Mouse (Mus musculus): Measurements from ENCODE around the gene Clcnkb. TPM values are rescaled to one million over a fixed set of nuclear protein-coding genes. Genes with fewer than 3 reads are reported as not detected.

Clcnkb gene
- under 1 TPM; 0.09 to 0.45 TPM for total RNA-seq (2021)
- long read RNA-seq, experiment 1, partial matches to known transcripts: 0 of 2 reads
- long read RNA-seq, experiment 1, other reads (novel, unspliced or antisense): 2 of 2 reads
- long read RNA-seq, experiment 2: 0 reads

DNA sequence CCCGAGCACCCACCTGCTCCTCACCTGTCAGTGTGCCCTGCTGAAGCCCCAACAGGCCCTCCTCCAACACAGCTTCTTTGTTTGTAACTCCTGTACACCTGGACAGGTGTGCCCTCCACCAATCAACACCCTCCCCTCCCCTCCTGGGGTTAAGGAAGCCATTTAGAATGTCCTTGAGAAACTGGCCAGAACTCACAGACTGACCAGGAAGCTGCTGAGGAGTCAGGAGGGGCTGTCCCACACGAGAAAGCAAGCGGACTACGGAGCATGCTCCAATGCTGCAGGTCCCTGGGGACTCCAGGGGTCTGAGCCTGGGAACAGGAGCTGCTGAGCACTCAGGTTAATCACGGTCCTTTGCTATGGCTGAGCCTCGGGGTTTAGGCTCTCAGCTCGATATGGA, at the start of gene Clcnkb:
Gene Clcnkb (minus strand): TSS at position 91 of the 400 bp plus-strand sequence.
- no peak for DNase-seq

DNA sequence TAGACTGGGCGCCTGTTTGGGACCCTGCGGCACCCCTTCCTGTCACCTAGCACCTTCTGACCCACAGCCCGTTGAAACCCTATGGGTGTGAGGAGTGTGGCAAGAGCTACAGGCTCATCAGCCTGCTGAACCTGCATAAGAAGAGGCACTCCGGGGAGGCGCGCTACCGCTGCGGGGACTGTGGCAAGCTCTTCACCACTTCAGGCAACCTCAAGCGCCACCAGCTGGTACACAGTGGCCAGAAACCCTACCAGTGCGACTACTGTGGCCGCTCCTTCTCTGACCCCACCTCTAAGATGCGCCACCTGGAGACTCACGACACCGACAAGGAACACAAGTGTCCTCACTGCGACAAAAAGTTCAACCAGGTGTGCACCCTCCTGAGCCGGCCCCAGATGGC, 48.9 kb upstream of the Clcnkb start:
- no peak for DNase-seq

DNA sequence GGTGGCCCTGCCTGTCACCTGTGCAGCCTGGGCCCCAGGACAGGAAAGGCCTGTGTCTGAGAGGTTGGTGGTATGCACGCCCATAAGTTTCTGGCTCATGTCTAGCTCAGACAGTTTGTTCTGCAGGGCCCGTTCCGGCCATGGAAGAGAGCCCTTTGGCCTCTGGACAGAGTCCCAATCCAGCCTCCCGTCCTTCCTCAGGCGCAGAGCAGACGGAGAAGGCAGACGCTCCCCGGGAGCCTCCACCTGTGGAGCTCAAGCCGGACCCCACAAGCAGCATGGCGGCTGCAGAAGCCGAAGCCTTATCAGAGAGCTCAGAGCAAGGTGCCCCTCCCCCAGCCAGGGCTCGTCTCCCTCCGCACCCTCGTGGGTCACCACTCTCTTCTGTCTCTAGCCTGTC, 47.7 kb upstream of the Clcnkb start:
- no peak for DNase-seq

DNA sequence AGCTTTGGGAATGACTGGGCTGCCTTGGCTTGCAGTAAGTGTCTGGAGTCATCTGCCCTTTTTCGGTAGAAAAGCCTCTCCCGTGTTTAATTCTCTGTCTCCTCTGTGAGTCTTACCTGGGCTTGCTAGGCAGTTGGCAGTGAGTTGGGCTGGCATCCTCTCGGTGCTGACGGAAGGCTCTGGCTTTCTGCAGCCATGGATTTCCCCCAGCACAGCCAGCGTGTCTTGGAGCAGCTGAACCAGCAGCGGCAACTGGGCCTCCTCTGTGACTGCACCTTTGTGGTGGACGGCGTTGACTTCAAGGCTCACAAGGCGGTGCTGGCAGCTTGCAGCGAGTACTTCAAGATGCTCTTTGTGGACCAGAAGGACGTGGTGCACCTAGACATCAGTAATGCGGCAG, 45.8 kb upstream of the Clcnkb start:
- DNase-seq: no peak

DNA sequence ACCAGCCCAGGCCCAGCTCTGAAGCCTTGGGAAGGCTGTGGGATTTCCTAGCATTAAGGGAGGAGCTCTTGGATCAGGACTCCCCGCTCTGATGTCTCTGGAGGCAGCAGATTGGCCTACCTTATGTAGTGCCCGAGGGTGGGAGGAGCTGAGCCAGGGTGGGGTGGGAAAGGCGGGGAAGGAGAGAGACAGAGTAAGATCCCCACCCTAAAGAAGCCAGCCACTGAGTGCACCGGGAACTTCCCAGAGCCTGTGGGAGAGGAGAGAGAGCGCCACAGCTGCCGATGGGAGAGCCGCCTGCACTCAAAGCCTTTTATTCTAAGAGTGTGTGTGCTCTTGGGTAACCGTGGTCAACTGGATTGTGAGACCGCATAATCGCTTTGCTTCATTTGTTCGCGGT, 45.3 kb upstream of the Clcnkb start:
- DNase-seq: no peak

DNA sequence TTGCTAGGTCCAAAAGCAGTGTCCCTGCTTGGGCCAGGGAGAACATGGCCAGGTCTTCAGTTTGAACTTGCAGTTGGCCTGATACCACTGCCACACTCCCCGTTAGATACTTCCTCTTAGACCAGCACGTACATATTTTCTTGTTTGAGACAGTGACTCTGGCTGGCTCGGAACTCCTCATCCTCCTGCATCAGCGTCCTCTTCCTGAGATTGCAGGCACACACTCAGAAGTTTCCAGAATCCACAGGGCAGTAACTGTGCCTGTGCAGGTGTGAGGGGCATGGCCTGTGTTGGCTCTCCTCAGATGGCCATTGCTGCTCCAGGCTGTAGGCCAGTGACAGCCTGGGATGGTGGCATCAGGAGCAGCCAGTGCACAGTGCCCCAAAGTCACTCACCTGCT, 44.7 kb upstream of the Clcnkb start:
- DNase-seq: no peak

DNA sequence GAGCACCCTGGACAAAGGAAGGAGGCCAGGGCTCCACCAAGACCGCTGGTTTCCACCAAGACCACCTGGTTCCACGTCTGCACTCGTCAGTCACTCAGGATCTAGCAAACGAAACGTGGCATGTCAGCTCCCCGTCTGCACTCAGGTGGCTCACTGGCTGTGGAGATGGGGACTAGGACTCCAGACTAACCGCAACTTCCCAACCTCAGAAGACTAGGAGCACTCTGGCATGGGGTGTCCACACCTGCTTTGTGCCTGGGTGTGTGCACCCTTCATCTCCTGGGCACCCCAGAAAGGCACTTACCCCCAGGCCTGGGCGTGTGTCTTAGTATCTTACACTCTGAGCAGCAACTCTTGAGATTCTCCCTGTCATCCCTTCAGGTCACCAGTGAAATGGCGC, 44.0 kb upstream of the Clcnkb start:
- no peak for DNase-seq

DNA sequence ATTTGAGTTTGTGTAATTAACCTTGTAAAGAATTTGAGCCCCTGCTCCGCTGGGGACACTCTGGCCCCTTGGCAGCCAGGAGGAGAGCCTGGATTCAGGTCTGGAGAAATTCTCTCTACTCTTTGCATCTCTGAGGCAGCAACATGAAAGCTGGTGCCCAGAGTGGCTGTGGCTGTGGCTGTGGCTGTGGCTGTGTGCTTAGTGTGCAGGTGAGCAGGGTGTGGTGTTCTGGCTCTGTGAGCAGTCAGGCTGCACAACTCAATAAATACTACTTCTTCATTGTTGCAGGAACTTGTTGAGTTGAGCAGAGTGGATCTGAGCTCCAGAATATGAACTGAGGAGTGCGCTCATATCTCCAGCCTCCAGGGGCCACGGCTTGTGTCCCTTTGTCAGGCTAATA, 43.1 kb upstream of the Clcnkb start:
- no peak for DNase-seq

DNA sequence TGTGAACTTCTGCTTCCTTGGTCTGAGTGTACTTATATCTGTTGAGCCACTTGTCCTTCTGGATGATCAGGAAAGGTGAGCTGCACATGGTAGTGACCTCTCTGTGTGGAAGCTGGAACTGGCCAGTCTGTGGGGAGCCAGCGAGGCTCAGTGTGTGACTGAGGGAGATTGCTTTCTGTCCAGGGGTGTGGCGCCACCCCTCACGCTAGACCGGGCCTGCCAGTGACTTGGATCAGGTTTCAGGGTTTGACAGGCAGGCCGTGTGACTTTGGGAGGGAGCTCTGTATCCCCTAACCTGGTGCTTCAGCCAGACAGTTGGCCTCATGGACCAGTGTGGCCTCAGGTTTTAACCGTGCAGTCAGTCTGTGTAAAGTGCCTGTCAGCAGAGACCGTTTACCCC, 42.4 kb upstream of the Clcnkb start:
- peak; percentile 55 for DNase-seq

DNA sequence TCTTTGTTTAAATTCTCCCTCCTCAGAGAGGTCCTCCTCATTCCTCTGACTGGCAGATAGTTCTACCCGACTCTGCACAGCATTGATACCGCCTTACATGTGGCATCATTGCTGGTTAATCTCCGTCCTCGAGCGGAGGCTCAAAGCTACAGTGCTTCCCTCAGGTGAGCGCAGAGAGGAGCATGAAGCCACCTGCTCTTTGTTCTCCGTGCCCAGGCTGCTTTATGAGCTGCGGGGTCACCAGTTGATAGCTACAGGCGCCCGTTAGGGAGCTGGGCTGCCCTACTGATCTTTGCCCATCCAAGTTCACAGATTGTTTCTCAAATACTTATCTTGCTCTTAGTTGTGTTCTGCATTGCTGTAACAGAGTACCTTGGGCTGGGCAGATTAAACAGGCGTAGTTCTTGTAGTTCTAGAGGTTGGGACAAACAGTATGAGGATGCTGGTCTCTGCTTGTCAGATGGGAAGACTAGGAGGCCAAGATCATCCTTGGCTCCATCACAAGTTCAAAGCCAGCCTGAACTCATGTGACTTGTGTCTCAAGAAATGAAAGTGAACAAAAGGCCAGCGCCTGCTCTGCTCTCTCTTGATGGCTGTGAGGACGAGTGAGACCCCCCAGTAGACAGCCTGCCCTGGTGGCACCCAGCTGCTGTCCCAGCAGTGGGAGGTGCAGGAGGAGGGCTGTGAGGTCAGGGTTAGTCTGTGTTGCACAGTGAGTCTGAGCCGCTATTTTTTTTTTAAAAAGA, 40.6 kb upstream of the Clcnkb start:
- DNase-seq: no peak

DNA sequence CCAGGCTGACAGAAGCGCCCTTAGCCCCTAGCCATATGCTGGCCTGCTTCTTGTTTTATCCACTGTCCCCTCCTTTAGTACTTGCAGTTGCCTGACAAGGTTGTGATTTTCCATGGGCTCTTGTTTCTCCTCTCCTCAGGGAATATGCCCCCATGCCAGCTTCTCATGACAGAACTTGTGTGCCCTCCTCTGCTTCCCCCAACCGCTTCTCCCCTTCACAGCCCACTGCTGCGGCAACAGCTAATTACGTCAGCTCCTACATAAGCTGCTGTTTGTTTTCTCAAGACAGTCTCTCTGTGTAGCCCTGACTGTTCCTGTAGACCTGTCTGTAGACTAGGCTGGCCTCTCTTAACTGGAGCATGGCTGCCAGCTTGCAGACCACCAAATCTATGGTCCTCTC, 39.7 kb upstream of the Clcnkb start:
- no peak for DNase-seq

DNA sequence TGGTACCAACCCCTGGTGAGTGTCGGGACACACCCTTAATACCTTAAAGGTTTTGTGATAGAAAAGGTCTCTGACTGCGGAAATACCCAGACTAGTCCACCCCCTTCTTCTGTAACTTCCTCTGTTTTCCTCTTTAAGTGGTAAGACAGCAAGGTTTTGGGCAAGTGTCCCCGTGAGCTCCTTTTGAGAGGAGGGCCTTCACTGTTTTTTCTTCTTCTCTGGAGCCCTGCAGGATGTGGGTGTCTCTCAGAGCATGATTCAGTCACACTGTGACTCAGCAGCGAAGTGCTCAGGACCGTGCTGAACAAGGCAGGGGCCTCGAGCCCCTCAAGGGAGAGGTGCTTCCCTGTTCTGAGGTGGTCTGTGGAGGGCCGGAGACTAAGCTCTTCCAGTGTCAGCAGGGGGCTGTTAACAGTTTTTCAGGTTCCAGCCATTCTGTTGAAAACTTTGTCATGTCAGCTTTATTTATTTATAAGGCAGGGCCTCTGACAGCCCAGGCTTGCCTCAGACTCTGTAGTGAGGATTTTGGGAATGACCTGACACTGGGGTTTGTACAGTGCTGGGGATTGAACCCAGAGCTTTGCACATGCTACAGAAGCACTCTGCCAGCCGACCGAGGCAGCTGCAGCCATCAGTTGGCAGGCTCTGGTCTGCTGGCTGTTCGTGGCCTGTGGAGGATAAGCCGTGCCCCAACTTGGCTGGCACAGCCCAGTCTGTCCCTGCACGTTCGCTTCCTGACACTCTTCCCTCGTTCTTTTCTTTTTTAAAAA, 39.0 kb upstream of the Clcnkb start:
- no peak for DNase-seq

DNA sequence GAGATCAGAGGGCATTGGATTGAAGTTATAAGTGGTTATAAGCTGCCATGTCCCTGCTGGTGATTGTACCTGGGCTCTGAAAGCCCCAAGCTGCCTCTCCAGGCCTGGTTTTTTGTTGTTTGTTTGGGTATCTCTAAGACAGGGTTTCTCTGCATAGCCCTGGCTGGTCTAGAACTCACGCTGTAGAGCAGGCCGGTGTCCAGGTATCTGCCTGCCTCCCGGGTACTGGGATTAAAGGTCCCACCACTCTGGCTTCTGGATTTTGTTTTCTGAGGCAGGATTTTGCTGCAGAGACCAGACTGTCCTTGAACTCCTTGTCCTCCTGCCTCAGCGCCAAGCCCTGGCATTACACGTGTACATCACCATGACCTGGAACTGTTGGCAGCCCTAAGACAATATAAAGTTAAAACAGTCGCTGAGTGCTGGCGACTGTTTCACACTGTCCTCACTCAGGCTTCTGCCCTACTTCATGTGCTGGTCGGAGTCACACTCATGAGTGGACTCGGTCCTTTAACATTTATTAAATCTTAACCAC, 36.2 kb upstream of the Clcnkb start:
- DNase-seq: no peak

DNA sequence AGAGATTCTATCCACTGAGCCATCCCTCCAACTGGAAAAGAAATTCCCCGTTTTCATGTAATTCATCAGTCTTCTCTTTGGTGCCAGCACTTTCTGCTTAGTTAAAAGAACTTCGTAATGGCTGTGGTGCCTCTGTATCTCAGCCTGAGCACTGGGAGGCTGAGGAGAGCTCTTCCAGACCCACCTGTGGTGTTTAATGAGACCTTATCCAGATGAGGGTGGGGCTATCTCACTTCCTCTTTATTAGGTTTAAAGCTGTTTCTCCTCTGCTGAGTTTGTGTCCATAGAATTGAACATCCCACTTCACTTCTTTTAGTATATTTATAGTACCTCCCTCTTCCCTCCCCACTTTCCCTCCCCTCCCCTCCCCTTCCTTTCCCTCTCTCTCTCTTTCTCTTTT, 35.4 kb upstream of the Clcnkb start:
- DNase-seq: no peak

DNA sequence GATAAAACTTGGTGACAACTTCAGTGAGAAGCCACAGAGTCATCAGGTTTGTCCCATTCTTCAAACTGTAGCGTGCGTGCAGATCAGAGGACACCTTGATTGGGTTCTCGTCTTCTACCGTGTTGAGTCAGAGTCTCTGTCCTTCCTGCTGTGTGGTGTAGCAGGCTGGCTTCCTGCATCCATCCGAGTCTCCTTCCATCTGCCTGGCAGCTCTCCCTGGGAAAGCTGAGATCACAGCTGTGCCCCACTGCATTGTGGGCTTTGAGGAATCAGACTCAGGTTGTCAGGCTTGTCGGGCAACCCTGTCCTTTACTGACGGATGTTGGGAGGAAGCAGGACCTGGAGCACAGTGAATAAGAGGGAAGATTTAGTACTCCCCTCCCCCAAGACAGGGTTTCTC, 30.4 kb upstream of the Clcnkb start:
- no peak for DNase-seq

DNA sequence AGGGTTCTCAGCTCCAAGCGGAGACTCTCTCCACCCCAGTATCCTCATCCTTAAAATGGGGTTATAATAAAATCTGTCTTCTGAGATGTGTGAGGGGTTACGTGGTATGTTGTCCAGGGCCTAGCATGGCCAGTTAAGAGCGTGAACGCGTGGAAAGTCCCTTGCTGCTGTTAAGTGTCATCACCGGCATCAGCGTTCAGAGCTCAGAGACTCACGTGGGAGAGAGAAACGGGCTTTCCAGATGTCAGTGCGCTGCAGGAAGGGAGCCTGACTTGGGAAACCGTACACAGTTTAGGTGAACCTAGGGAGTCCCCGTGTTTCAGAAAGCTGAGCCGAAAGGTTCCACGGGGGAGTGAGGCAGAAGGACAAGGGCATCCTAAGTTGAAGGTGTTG, 29.5 kb upstream of the Clcnkb start:
- no peak for DNase-seq

DNA sequence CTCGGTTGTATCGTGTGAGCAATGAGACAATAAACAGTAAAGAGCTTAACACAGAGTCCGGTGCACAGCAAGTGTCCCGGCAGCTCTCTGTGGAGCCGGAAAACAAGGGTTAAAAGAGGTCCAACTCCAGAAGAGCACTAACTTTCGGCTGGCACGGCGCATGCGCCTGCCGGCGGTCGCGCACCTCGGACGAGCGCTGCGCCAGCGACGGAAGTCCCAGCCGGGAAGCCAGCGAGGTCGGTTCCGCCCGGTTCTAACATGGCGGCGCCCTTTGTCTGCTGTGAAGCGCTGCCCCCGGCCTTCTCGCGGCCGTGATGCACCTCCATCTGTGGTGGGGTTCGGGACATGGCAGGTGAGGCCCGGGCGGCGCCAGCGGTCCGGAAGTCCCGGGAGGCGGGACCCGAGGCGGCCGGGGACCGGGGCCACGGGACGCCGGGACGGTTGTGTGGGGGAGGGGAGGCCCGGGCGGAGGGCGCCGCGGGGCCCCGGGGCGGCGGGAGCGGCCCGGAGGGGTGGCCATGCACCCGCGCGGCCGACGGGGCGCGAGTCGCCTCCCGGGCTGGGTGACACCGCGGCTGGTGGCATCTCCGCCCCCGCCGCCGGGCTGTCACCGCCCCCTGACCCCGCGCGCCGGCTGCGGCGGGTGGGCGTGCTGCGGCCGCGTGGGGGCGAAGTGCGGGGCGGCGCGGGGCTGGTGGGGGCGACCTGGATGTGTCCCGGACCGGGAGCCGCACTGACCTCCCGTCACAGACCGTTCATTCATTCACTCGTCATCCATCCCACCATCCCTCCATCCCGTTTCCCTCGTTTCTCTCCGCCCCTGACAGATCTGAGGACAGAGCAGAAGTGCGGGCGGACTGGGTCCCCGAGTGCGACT, 28.9 kb upstream of the Clcnkb start, which contains the start of gene Zbtb17:
Gene Zbtb17 (plus strand): TSS at position 204 of the 877 bp plus-strand sequence.
- peak; percentile 93 for DNase-seq

DNA sequence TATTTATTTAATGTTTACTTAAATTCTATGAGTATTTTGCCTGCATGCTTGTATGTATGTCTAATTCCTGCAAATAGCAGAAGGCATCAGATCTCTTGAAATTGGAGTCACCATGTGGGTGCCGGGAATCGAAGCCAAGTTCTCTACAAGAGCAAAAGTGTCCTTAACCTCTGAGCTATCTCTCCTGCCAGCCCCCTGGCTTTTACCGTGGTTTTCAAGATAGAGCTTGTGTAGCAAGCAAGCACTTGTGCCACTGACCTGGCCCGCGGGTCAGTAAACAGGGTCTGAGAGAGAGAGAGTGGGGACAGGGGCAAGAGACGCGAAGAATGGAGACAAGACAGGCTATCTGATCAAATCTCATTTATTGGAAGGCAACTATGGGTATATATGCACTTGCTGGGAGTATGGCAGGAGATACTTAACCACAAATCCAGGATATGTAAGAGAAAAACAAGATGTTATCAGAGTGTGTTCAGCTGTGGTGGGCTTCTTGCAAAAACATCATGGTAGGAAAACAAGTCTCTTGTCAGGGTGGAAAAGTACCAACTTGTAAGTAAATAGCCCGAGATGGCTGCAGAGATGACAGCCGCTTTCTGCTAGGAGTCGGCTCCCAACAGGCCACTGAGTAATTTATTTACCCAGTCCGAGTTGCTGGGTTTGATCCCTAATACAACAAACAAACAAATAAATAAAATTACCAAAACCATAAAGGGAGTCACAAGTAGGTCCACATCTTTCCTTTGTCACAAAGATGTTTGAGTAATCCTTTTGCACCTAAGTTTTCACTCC, 28.0 kb upstream of the Clcnkb start:
- DNase-seq: no peak

DNA sequence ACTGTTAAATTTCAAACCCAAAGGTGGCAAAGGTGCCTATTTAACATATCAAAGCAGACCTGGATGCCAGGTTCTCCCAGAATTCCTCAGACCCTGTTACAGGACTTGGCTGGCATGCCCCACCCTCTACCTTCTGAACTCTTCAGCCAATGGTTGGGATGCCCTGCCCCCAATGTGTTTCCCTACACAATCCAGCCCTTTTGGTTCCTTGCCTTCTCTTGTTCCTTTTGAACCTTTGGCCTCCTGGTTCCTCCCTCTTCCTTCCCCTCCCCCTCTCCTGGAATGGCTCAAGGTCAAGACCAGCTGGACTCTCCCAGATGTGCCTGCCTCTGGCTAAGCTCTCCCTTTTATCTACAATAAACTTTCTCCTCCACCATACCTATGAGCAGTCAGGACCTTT, 25.1 kb upstream of the Clcnkb start:
- no peak for DNase-seq

DNA sequence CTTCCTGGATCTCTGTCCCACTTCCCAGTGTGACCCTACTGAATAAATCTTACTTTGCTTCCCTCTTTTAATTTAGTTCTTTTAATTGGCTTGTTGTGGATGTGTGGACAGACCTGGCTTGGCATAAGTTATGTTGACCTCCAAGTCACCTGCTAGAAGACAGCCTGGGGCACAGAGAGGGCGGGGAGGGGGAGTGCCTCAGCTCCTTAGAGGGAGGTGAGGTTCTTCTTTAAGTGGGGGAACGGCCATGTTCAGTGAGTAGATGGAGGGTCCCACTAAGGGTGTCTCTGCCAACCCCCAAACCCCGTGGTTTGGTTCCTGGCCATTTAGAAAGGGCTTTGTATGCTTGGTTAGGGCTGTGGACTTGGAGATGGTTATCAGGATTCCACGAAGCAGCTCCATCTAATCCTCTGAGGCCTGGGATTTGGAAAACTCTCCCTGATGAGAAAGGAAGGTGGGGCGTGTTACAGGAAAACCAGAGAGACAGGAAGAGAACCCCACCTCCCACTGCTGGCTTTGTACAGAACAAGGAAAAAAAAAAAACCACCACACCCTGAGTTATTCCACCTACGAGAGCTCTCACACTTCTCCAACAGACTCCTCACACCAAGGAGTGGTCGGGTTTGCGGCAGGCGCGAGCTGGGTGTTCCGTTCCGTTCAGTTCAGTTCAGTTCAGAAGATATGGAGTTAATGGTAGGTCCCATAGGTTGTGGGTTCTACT, 23.4 kb upstream of the Clcnkb start:
- DNase-seq: no peak

DNA sequence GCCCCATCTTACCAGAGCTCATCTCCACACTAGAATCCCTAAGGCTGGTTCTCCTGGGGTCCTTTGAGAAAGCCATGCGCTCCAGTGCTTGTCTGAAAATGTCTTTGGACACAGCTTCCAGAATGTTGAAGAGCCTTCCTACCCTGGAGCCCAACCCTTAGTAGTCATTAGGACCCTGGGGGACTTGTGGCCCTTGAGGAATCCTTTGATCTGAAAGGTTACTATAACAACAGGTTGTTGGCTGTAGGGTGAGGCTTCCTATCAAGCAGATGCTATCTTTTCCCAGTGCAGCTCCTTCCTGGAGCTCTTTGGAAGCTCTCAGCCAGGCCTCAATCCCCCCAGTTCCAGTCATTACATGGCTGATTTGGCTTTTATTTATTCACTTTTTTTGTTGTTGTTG, 20.2 kb upstream of the Clcnkb start, which contains the start of gene Srarp:
Gene Srarp (minus strand): TSS at position 132 of the 400 bp plus-strand sequence.
- no peak for DNase-seq
